Mouse (Mus musculus) heart, adult 10 weeks (tissue): ENCODE data around the gene Anxa10. TPM values are rescaled to one million over a fixed set of nuclear protein-coding genes. Genes with fewer than 3 reads are reported as not detected.

ENCODE experiments used
- polyA plus RNA-seq: library from polyadenylated mRNA; stranded (reverse); fragments of 350-450 nt; fragmentation: Illumina TruSeq; extraction: RNeasy Lipid Tissue Mini Kit (QIAGEN cat#74804); gene quantifications from one replicate; pipeline ENCODE4 v1.2.3, GENCODE M21; 2014; ENCODE audit warnings: low read depth, low replicate concordance

Gene Anxa10
- polyA plus RNA-seq: not detected

GRCm38 (mm10) chr8:62123098-62123497 is at the start of gene Anxa10:
Gene Anxa10 (minus strand): TSS chr8:62123150.

Other genes with a start within 250 kb of the Anxa10 start
- gene Palld, start 220.5 kb downstream of the Anxa10 start, polyA plus RNA-seq: 101 TPM
- 2.3 TPM for gene Ddx60, start 195.1 kb downstream of the Anxa10 start, polyA plus RNA-seq